Mouse (Mus musculus) B cell, adult 2 months (primary cell): Measurements from ENCODE around the gene Dusp28.
A peak's percentile ranks its signal among the peaks of the same experiment; 100 is the strongest.

Source experiments
- DNase-seq, 2 experiments: peaks; one replicate each; pipeline ENCODE4 v3.0.0; 2022

The Dusp28 gene

DNA sequence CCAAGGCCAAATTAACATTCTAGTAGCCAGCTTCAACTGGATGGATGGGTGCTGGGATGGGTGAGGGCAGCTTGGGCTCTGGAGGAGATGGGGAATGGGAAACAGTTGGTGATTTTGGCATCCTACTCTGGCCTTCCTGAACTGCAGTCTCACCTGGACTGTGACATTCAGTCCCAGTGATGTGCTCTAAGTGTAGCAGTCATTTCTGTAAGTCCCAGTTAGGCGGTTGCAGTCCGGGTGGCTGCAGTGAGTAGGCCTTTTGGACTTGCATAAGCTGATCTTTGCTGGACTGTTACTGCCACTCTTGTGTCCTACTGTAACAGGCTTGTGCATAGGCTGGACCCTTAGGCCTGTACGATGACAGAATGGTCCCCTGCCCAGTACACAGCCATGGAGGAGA, 41.2 kb downstream of the Dusp28 start:
- no peak for DNase-seq

DNA sequence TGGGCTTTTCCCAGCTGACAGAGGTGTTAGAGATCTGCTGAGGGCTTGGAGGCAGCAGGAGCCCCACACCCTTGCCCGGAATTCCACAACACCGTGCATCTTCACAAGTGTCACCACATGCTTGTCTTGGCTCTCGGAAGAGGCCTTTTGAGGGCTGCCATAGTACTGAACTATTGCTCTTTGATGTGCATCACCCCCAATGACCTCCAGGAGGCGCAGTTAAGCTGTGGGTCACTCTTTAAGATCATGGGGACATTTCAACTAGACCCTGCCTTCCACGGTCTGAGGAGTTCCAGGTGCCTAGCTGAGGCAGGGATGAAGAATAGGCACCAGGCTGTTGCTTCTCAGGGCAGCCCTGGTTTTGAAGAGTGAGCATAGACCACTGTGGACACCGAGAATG, 42.6 kb downstream of the Dusp28 start:
- peak; percentile 34 to 36 for DNase-seq

DNA sequence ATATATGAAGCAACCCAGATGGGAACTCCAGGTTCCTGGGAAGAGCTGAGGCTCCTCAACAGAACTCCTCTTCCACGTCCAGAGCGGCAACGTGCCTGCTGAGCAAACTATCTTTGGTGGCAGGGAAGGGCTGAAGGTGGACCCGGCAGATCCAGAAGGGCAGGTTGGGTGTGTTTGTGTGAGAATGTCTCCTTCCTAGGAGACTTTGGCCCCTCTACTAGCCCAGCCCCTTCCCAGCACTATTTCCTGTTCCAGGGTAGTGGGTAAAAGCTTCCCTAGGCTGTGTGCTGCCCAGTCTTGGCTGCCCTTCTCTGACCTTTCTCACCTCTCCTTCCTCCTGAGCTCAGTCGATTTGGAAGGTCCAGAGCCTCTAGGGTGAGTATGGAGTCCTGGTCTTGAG, 43.8 kb downstream of the Dusp28 start, which contains the start of gene Gpr35:
TSS of gene Gpr35 (plus strand) at position 259 of the 400 bp plus-strand sequence.
- no peak for DNase-seq

DNA sequence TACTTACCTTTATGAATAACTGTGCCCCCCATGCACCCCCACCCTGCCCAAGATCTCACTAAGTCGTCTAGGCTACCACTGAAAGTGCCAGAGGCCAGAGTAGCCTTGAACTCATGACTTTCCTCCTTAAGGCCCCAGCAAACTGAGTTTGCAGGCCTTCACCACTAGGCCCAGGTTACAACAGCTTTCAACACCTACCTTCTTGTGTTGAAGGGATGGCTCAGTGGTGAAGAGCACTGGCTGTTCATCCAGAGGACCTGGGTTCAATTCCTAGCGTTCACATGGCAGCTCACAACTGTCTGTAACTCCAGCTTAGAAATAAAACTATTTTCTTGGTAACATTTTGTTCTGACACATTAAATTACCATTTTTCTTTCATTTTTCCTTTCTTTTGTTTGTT, 46.9 kb downstream of the Dusp28 start:
- no peak for DNase-seq

DNA sequence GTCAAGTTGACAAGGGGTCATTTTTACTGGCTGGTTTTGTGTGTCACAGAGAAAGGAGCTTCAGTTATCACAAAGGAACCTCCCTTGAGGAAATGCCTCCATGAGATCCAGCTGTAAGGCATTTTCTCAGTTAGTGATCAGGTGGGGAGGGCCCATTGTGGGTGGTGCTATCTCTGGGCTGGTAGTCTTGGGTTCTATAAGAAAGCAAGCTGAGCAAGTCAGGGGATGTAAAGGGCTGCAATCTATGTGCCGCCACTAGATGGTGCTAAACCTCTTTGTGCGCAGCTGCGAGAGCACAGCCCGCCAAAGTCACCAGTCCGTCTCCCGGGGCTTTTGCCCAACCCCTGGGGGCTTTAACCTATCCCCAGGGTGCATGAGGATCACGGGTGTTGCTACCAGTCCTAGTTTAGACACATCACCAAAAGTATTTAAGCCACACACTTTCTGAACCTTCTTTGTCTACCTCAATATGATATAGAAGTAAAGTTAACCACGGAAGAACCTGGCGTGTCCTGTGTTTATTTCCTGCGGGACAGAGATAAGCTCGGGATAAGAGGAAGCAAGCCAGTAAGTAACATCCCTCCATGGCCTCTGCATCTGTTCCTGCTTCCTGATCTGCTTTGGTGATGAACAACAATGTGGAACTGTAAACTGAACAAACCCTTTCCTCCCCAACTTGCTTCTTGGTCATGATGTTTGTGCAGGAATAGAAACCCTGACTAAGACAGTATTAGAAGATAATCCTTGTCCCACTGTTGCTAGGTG, 50.0 kb downstream of the Dusp28 start:
- DNase-seq: peak; percentile 76 to 78
